Mouse (Mus musculus): ENCODE results near the gene Lrrc4.

GRCm38 (mm10) chr6:28791183-28791582 is 40.4 kb downstream of the Lrrc4 start:
- TF ChIP-seq CTCF (conservative IDR thresholded peaks at IDR 0.05; ENCODE audit: low read length) = no peak
- no peak for TF ChIP-seq POU5F1 (IDR thresholded peaks at IDR 0.05; ENCODE audit: borderline replicate concordance, low read length)
